Mouse (Mus musculus): ENCODE measurements at regions not wholly inside any gene's neighbourhood (a gene's known extent, or its start where the extent isn't known, plus 50 kb on each side); places are given as distances from the start of the nearest gene placed in this dataset.

- no peak for DNase-seq (ENCODE audit: low spot score in 2 of 2)
Observed at GRCm38 (mm10) chr16:78490245-78490644, 86.3 kb downstream of the D16Ertd472e start.

- DNase-seq (ENCODE audit: low spot score in 2 of 2) = no peak
Observed at GRCm38 (mm10) chr16:78489604-78490003, 86.9 kb downstream of the D16Ertd472e start.

DNA sequence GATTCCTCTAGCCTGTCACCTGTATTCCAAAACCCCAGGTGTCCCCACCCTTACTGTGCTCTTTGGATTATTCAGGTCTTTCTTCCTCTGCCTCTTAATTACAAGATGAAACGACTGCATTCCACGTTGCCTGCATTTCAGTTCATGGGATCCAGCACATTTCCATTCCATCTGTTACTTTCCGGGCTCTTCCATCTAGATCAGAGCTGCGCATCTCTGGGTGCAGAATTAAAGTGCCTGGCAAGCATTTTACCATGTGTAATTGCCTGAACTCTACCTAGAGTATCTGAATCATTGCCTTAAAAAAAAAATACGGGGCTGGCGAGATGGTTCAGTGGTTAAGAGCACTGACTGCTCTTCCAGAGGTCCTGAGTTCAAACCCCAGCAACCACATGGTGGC is 90.0 kb downstream of the D16Ertd472e start:
- no peak for DNase-seq (ENCODE audit: low spot score in 2 of 2)

- no peak for DNase-seq (ENCODE audit: low spot score in 2 of 2)
Observed at GRCm38 (mm10) chr16:78484319-78484718, 92.2 kb downstream of the D16Ertd472e start.

DNA sequence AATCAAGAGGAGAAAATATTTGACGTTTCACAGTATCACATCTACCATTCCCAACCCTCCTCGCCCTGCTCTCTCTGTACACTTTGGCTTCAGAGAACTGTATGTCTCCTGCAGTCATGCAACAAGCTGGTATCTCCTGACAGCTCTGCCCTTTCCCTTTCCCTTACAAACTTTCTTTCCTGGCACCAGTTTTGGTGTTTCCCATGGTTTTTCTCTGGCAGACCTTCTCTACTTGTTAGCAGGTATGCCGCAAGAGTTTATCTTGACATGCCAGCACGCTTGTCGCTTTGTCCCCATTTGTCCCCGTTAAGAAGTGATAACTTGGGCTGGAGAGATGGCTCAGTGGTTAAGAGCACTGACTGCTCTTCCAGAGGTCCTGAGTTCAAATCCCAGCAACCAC is 94.9 kb downstream of the D16Ertd472e start:
- no peak for DNase-seq (ENCODE audit: low spot score in 2 of 2)

DNA sequence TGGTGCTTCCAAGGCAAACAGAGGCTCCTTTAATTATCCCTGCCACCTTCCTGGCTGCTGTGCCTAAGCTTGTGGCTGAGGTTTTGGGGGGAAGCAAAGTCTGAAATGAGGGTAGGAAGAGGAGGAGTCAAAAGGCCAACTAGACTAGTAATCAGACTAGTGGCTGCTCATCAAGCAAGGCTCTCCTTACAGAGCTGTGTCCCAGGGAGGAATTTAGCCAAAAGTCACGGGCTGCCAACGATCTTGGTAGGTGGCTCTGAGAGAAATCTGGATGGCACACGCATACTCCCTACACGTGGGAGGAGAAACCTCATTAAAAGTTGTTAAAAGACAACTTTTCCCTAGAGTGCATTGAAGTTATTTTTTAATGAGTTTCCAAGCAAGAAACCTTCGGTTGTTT is 95.4 kb downstream of the D16Ertd472e start:
- no peak for DNase-seq (ENCODE audit: low spot score in 2 of 2)

DNA sequence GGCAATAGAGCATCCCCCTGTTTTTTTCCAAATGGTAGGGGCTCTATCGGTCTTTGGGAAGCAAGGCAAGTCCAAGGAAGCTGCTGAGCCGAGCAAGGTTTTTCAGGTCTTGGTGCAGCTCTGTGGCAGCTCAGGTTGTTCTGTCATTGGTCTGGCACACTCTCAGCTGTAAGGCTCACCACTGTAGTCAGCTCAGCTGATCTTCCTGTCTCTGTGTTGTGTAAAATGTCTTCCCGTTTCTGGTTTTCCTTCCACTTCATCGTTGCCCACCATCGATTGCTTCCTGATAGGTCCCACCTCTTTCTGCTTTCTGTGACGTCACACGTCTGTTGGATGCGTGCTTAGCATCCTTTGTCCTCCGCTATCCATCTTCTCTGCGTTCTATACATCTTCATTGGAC is 96.2 kb downstream of the D16Ertd472e start:
- DNase-seq (ENCODE audit: low spot score in 2 of 2) = no peak

DNA sequence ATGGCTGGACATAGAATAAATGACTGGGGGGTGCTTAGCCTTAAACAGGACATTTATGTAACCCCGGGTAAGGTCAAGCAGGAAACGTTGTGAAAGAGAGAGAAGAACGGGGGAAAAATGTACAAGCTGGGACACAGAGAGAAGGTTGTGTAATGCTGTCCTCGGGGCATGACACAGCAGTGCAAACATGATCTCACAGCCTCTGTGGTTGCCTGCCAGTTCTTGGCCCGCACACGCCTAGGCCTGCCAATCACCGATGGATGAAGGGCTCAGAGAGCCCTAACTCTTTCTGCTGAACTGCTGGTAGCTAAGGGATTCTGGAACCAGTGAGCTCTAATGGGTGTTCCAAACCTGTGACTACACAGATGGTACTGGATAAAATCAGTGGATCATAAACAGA is 96.5 kb upstream of the Btg3 start:
- DNase-seq (ENCODE audit: low spot score in 2 of 2) = no peak

GRCm38 (mm10) chr16:78459996-78460395 is 83.0 kb upstream of the Btg3 start:
- no peak for DNase-seq (ENCODE audit: low spot score in 2 of 2)

GRCm38 (mm10) chr16:78457731-78458151 is 80.7 kb upstream of the Btg3 start:
- peak in 1 of 2 experiments; percentile 19 for DNase-seq (ENCODE audit: low spot score in 2 of 2)

DNA sequence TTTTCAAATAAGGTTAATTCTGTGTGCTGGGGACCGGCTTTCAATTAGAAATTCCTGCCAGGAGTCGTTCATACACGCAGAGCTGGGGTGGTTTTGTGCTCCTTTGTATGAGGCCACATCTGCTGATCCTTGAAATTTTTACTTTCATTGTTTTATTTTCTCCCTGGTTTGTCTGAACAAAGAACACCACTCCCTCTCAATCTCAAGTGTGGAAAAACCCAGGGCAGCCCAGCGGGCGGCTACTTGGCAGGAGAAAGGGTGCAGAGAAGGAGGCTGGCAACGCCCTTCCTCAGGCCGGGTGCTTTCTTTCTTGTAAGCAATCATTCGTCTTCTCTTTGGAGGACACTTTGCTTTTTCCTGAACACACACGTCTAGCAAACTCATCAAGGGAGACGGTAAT is 79.4 kb upstream of the Btg3 start:
- DNase-seq (ENCODE audit: low spot score in 2 of 2) = no peak

DNA sequence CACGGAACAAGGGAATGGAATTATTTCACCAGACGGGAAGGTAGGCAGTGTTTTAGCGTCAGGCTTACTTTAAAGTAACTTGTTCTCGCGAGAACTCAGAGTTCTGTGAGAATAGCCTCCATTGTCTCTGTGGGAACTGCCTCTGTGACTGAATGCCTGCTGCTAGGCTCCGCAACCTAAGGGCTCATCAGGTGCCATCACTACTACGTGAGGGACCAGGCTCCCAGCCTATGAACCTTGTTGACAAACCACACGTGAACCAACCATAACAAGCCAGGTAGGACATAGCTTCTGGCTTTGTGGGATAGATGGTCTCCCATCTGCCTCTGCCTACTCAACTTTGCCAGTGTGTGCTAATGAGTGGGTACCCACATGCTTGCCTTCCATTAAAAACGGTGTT is 77.5 kb upstream of the Btg3 start:
- DNase-seq (ENCODE audit: low spot score in 2 of 2) = no peak

DNA sequence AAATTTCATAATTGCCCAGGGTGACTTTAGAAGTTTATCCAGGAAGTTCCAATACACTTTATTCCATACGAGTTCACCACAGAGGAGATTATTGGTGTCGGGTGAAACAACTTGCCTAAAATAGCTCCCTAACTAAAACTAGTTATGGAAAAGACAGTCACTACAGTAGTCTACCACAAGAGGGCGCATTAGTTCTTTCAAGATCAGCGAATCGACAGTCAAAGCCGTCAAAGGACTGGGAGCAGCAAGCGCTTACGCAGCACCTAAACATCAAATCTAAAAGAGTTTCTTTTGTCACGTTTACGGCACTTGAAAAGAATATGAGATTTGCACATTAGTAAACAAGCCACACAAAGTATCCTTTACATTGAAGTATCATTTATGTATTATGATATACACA is 75.3 kb upstream of the Btg3 start:
- no peak for DNase-seq (ENCODE audit: low spot score in 2 of 2)

DNA sequence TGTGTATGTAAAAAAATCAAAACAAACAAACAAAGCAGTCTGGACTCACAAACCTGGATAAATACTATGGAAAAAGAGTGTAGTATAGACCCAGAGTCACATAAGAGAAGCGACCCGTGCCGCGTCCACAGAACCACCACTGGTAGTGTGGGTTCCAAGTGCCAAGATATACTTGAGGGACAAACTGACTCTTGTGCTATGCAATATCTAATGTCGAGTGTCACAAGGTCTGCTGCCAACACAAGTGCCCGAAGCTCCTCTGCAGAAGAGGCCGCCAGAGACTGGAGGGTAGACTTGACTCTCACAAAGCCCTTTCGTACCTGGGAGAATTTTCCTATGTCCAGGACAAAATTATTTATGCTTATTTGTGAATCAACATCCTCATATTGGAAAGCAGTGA is 74.8 kb upstream of the Btg3 start:
- DNase-seq (ENCODE audit: low spot score in 2 of 2) = no peak

- no peak for DNase-seq (ENCODE audit: low spot score in 2 of 2)
Observed at GRCm38 (mm10) chr16:78451251-78451650, 74.3 kb upstream of the Btg3 start.

DNA sequence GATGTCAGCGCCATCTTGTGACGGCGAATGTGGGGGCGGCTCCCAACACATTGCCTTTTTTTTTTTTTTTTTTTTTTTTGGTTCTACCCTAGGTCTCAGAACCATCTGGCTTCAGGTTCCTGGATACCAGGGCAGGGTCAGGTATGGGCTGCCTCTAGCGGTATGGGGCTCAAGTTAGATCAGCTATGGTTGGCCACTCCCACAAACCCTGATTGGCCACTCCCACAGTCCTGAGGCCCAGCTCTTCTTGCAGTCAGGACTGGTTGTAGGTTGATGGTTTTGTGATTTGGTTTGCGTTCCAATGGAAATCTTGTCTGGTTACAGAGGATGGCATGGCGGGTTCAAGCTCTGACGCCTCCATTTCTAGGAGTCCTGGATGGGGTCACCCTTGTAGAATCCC is 72.2 kb upstream of the Btg3 start:
- DNase-seq (ENCODE audit: low spot score in 2 of 2) = no peak

DNA sequence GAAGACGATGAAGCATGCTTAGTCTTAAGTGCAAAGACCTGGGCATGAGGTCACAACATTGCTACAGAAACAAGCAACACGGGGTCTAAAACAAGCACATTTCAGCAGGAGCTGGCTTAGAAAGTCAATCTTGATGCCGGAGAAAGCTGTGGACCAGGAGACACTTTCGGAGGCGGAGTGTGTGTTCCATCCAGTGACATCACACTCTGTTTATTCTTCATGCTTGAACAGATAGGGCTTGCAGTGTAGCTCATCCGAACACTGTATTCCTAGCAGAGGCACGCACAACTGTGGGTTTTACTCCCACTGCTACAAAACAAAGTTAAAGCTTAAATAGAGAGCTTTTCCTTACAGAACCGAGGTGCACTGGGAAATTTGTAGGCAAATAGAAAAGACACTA is 66.3 kb upstream of the Btg3 start:
- no peak for DNase-seq (ENCODE audit: low spot score in 2 of 2)

DNA sequence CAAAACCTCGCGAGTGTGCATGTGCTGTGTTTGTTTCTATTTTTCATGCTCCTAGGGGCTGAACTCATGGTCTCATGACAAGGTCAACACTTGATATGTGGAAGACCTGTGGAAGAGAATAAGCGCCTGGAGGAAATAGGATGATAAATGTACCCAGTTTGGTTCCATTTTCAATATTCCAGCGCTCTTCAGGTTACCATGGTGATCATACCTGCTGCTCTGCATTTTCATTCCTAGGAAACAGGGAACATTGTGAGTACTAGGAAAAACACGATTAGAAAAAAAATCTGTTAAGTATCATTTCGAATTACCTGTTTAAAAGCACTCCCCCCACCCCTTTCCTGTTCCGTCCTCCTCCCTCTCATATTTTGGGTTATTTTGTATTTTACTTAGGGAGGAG is 65.8 kb upstream of the Btg3 start:
- DNase-seq (ENCODE audit: low spot score in 2 of 2) = no peak

DNA sequence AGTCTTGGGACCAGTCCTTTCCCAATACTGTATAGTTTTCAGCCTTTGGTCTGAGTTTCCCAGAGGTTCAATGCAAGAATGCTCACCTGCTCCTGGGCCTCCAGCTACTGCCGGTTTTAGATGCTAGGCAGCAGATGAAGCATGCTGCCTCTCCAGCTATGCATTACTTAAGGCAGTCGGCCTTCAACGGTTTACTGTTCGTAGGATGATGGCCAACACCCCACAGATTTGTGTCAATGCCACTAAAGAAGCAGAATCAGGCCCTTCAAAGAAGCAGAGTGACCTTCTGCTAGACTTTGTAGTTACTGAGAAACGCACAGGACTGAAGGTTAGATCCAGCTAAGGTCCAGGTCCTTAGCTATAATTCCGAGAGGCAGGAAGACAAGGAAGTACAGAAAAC is 65.0 kb upstream of the Btg3 start:
- DNase-seq (ENCODE audit: low spot score in 2 of 2) = no peak

GRCm38 (mm10) chr16:78435707-78436106 is 58.7 kb upstream of the Btg3 start:
- DNase-seq (ENCODE audit: low spot score in 2 of 2) = no peak

- peak; percentile 58 to 69 for DNase-seq (ENCODE audit: low spot score in 2 of 2)
Observed at GRCm38 (mm10) chr16:78427470-78428041, 50.6 kb upstream of the Btg3 start.
